Mouse (Mus musculus): ENCODE data around the gene Rab22a.

DNA sequence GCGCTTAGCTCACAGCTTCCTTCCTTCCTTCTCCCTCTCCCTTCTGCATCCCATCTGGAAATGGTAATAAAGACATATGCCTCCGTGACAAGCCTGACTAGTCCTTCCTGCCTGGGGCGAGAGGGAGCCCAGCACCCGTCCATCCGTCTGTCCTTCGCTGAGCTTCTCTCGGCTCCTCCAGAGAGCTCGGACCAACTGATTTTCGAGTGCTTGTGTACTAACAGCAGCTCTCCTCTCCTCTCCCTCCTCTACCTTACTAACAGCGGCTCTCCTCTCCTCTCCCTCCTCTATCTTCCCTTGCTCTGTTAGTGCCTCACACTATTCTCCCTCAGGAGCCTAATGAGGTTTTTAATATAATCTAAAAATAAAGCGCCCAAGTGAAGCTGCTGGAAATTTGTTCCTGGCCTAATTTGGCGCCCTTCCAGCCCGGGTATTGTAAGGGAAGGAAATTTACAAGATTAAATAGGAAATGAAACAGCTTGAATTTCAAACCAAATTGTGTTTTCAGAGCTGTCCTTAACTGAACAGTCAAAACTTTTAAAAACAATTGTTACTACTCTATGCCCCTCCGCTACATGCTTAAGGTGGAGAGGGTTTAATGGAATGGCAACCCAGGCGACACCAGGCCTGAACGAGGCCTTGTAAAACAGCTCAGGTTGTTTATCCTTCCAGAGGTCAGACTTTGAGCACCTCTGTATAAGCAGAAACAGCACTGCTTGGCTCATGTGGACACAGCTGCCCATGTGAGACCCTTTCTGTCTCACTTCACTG is 42.7 kb downstream of the Rab22a start:
- no peak for TF ChIP-seq CTCF (conservative IDR thresholded peaks at IDR 0.05 in 1 of 2, IDR thresholded peaks at IDR 0.05 in 1 of 2; ENCODE audit: low read depth in 2 of 2, low read length in 2 of 2)
- no peak for TF ChIP-seq CHD2 (IDR thresholded peaks at IDR 0.05; ENCODE audit: low read length)
- no peak for TF ChIP-seq ZNF384 (IDR thresholded peaks at IDR 0.05; ENCODE audit: low read depth, low read length)
- TF ChIP-seq MAX (IDR thresholded peaks at IDR 0.05; ENCODE audit: low read length), result no peak
- TF ChIP-seq ZMIZ1 (IDR thresholded peaks at IDR 0.05; ENCODE audit: low read depth, low read length), result no peak
- no peak for TF ChIP-seq POLR2A (IDR thresholded peaks at IDR 0.05; ENCODE audit: low read depth, low read length)
- TF ChIP-seq MAFK (IDR thresholded peaks at IDR 0.05; ENCODE audit: insufficient replicate concordance, low read length), result no peak
- no peak for TF ChIP-seq ZKSCAN1 (IDR thresholded peaks at IDR 0.05; ENCODE audit: borderline replicate concordance, low read depth, low read length)
- no peak for TF ChIP-seq ELF1 (IDR thresholded peaks at IDR 0.05; ENCODE audit: low read depth, low read length)
- TF ChIP-seq KAT2A (IDR thresholded peaks at IDR 0.05; ENCODE audit: insufficient replicate concordance, low read length), result no peak
- no peak for TF ChIP-seq ETS1 (conservative IDR thresholded peaks at IDR 0.05; ENCODE audit: low read depth, low read length)
